Mouse (Mus musculus) cortical plate, adult 2 months (tissue): ENCODE results near the gene Zc3h18. TPM values are rescaled to one million over a fixed set of nuclear protein-coding genes. Genes with fewer than 3 reads are reported as not detected.

Source experiments
- H3K27ac ChIP-seq: fragments of 200-500 bp; 2 replicates; pipeline ENCODE4 v1.5.1; 2012; ENCODE audit warnings: low read length, control low read depth, inconsistent platforms; ENCODE audit not compliant: insufficient read depth
- H3K4me1 ChIP-seq: fragments of 200-500 bp; 2 replicates; pipeline ENCODE4 v1.6.1; 2011; ENCODE audit warnings: low read length; ENCODE audit not compliant: control insufficient read depth, insufficient read depth
- H3K4me3 ChIP-seq: fragments of 200-500 bp; 2 replicates; pipeline ENCODE4 v1.5.1; 2011; ENCODE audit warnings: mild to moderate bottlenecking, low read length, control low read depth; ENCODE audit not compliant: insufficient read depth
- CTCF ChIP-seq: fragments of 200-500 bp; IDR thresholded peaks from 2 replicates; pipeline ENCODE4 v1.5.1; 2011; ENCODE audit warnings: mild to moderate bottlenecking, control low read depth, low read length; ENCODE audit not compliant: insufficient read depth; ENCODE audit errors: extremely low read depth
- POLR2A ChIP-seq: fragments of 200-500 bp; IDR thresholded peaks from 2 replicates; pipeline ENCODE4 v1.6.1; 2011; ENCODE audit warnings: mild to moderate bottlenecking, low read length, control low read depth; ENCODE audit not compliant: insufficient read depth; ENCODE audit errors: extremely low read depth
- polyA plus RNA-seq: library from polyadenylated mRNA; depleted of rRNA; stranded (reverse); fragments of >200 nt; gene quantifications from 2 replicates; pipeline ENCODE4 v1.2.3, GENCODE M21; 2012

Zc3h18 gene
- polyA plus RNA-seq, 1 experiment, result 33.0 TPM

GRCm38 (mm10) chr8:122419881-122420555 lies 43.6 kb downstream of the Zc3h18 start:
- Histone ChIP-seq H3K4me1 (0 out of 2 replicates have a peak, but pooled peaks cover 2% of the 10 kb centered on the region), H3K27ac (no peak overlapping the region), H3K4me3 (no peak overlapping the region)
- TF ChIP-seq CTCF, result no peak
- TF ChIP-seq POLR2A, result no peak

- Histone ChIP-seq H3K4me3 (no peak within 1 kb of the TSS), H3K4me1 (0 out of 2 replicates have a peak, but pooled peaks cover 2% of the 10 kb centered on the region), H3K27ac (no peak within 1 kb of the TSS)
- TF ChIP-seq POLR2A, result no peak
- TF ChIP-seq CTCF, result no peak
These were observed 45.1 kb downstream of the Zc3h18 start, which contains the start of gene Il17c for GRCm38 (mm10) chr8:122421376-122422070. Gene Il17c (plus strand): TSS chr8:122422020.

GRCm38 (mm10) chr8:122423217-122423616 lies 46.8 kb downstream of the Zc3h18 start:
- TF ChIP-seq CTCF (no peak), POLR2A (no peak)
- no peak overlapping the region for H3K27ac ChIP-seq
- H3K4me3 ChIP-seq, result no peak overlapping the region
- 0 out of 2 replicates have a peak, but pooled peaks cover 2% of the 10 kb centered on the region for H3K4me1 ChIP-seq

- Histone ChIP-seq H3K4me3 (no peak overlapping the region), H3K27ac (no peak overlapping the region), H3K4me1 (0 out of 2 replicates have a peak, but pooled peaks cover 2% of the 10 kb centered on the region)
- TF ChIP-seq POLR2A (no peak), CTCF (no peak)
These were observed 47.2 kb downstream of the Zc3h18 start for GRCm38 (mm10) chr8:122423659-122424058.

GRCm38 (mm10) chr8:122426145-122426544 lies 49.7 kb downstream of the Zc3h18 start:
- no peaks in the 10 kb centered on the region for H3K4me1 ChIP-seq
- no peak overlapping the region for H3K4me3 ChIP-seq
- TF ChIP-seq POLR2A (no peak), CTCF (no peak)
- H3K27ac ChIP-seq, result no peak overlapping the region

GRCm38 (mm10) chr8:122427607-122428006 lies 51.2 kb downstream of the Zc3h18 start:
- no peak for TF ChIP-seq POLR2A
- no peak for TF ChIP-seq CTCF
- H3K4me1 ChIP-seq, result no peaks in the 10 kb centered on the region
- no peak overlapping the region for H3K4me3 ChIP-seq
- H3K27ac ChIP-seq, result no peak overlapping the region

GRCm38 (mm10) chr8:122428163-122428562 lies 51.8 kb downstream of the Zc3h18 start:
- H3K4me1 ChIP-seq, result no peaks in the 10 kb centered on the region

GRCm38 (mm10) chr8:122430058-122430636 lies 53.7 kb downstream of the Zc3h18 start:
- Histone ChIP-seq H3K27ac (no peak overlapping the region), H3K4me3 (no peak overlapping the region), H3K4me1 (no peaks in the 10 kb centered on the region)
- TF ChIP-seq POLR2A, result no peak

More at GRCm38 (mm10) chr8:122428163-122428562, 51.8 kb downstream of the Zc3h18 start:
- no peak overlapping the region for H3K27ac ChIP-seq
- TF ChIP-seq CTCF (no peak), POLR2A (no peak)
- H3K4me3 ChIP-seq, result no peak overlapping the region

GRCm38 (mm10) chr8:122430646-122431045 lies 54.2 kb downstream of the Zc3h18 start:
- Histone ChIP-seq H3K4me1 (no peaks in the 10 kb centered on the region), H3K27ac (no peak overlapping the region), H3K4me3 (no peak overlapping the region)
- TF ChIP-seq POLR2A (no peak), CTCF (no peak)
